In genomic region chr7:139544706-139545625, GRCm38 (mm10) we compare ENCODE assay signal across 11 mouse cellular contexts. TPM values are rescaled to one million over a fixed set of nuclear protein-coding genes. Genes with fewer than 3 reads are reported as not detected.
A peak's percentile ranks its signal among the peaks of the same experiment; 100 is the strongest.
DNase-seq lines count a peak whose midpoint lies in the region; ATAC-seq lines count a peak whose summit lies in the region.
"Had no signal": no experiment of that assay in that cellular context is flagged by ENCODE, and none has a peak within 500 bp of the region (broad histone marks: within the 10 kb centered on the region; RNA-seq: fewer than 3 reads in every experiment).

No protein-coding gene starts in this region.

- peaks cover 5% of the 10 kb centered on the region for H3K36me3 ChIP-seq in heart, embryonic 16.5 days (ENCODE audit: control insufficient read depth, insufficient read depth)
- H3K36me3 ChIP-seq in heart, embryonic 12.5 days: peaks cover 50% of the 10 kb centered on the region
- H3K36me3 ChIP-seq in forebrain, embryonic 13.5 days (ENCODE audit: poor library complexity, severe bottlenecking): no peaks in the 10 kb centered on the region
- no peaks in the 10 kb centered on the region for H3K36me3 ChIP-seq in neural tube, embryonic 14.5 days (ENCODE audit: control insufficient read depth, insufficient read depth, low read length)

- H3K27ac ChIP-seq in heart, embryonic 16.5 days (ENCODE audit: low read length): no peak overlapping the region
- no peak overlapping the region for H3K27ac ChIP-seq in heart, embryonic 12.5 days (ENCODE audit: poor library complexity, severe bottlenecking)
- H3K27ac ChIP-seq in forebrain, embryonic 13.5 days: peak overlapping the region; percentile 60
- peak overlapping the region; percentile 69 for H3K27ac ChIP-seq in neural tube, embryonic 14.5 days (ENCODE audit: low read depth, low read length)
- H3K27ac ChIP-seq: lung, embryonic 15.5 days had no signal

- no peaks in the 10 kb centered on the region for H3K27me3 ChIP-seq in heart, embryonic 16.5 days (ENCODE audit: control insufficient read depth, insufficient read depth, low read length)
- H3K27me3 ChIP-seq in heart, embryonic 12.5 days (replicated peaks): no peaks in the 10 kb centered on the region
- peaks cover 86% of the 10 kb centered on the region for H3K27me3 ChIP-seq in forebrain, embryonic 13.5 days
- H3K27me3 ChIP-seq in neural tube, embryonic 14.5 days (ENCODE audit: control insufficient read depth, insufficient read depth, low read length): peaks cover 51% of the 10 kb centered on the region
- H3K27me3 ChIP-seq: CH12.LX; lung, embryonic 15.5 days had no signal

- DNase-seq in layer of hippocampus, postnatal 36 days: peak; percentile 44 to 54
- DNase-seq in ovary, postnatal 14 days (ENCODE audit: low spot score): no peak
- DNase-seq in adrenal gland, postnatal 25 days: no peak
- DNase-seq in adrenal gland, postnatal 10 days: no peak
- DNase-seq: kidney, adult 8-10 months had no signal

- H3K9ac ChIP-seq in heart, embryonic 16.5 days (ENCODE audit: low read length): no peak overlapping the region
- no peak overlapping the region for H3K9ac ChIP-seq in heart, embryonic 12.5 days
- H3K9ac ChIP-seq in forebrain, embryonic 13.5 days: no peak overlapping the region; the same call in 1 of the 2 replicates
- no peak overlapping the region for H3K9ac ChIP-seq in neural tube, embryonic 14.5 days (replicated peaks; ENCODE audit: low read depth, low read length)
- H3K9ac ChIP-seq: lung, embryonic 15.5 days had no signal

- 0 out of 2 replicates have a peak, but pooled peaks have one; percentile 18 for ATAC-seq in heart, embryonic 16.5 days (replicated peaks; ENCODE audit: extremely low read depth, insufficient read depth, low FRiP score)
- no peak for ATAC-seq in heart, embryonic 12.5 days (ENCODE audit: insufficient number of reproducible peaks, low FRiP score)
- peak; percentile 96 for ATAC-seq in forebrain, embryonic 13.5 days
- ATAC-seq in neural tube, embryonic 14.5 days (ENCODE audit: low read depth): peak; percentile 93

- WGBS in heart, embryonic 16.5 days: 73% methylated on average over 12 of the region's 12 CpGs
- WGBS in heart, embryonic 12.5 days: 71% methylated on average over 12 of the region's 12 CpGs
- 12% methylated on average over 12 of the region's 12 CpGs for WGBS in forebrain, embryonic 13.5 days
- 17% methylated on average over 12 of the region's 12 CpGs for WGBS in neural tube, embryonic 14.5 days

- H3K4me1 ChIP-seq in heart, embryonic 16.5 days (ENCODE audit: control insufficient read depth, insufficient read depth, low read length): peaks cover 3% of the 10 kb centered on the region
- H3K4me1 ChIP-seq in heart, embryonic 12.5 days (replicated peaks): peaks cover 20% of the 10 kb centered on the region
- peaks cover 25% of the 10 kb centered on the region for H3K4me1 ChIP-seq in forebrain, embryonic 13.5 days
- H3K4me1 ChIP-seq in neural tube, embryonic 14.5 days (ENCODE audit: control insufficient read depth, insufficient read depth, low read length): peaks cover 18% of the 10 kb centered on the region
- H3K4me1 ChIP-seq: lung, embryonic 15.5 days had no signal

- H3K4me3 ChIP-seq in heart, embryonic 16.5 days (ENCODE audit: low read length): no peak overlapping the region
- no peak overlapping the region for H3K4me3 ChIP-seq in heart, embryonic 12.5 days
- no peak overlapping the region for H3K4me3 ChIP-seq in forebrain, embryonic 13.5 days
- no peak overlapping the region for H3K4me3 ChIP-seq in neural tube, embryonic 14.5 days (ENCODE audit: low read depth, low read length)
- H3K4me3 ChIP-seq: lung, embryonic 15.5 days had no signal

- H3K9me3 ChIP-seq in heart, embryonic 16.5 days (replicated peaks; ENCODE audit: control insufficient read depth, low read length): no peaks in the 10 kb centered on the region
- H3K9me3 ChIP-seq in heart, embryonic 12.5 days (replicated peaks): no peaks in the 10 kb centered on the region
- no peaks in the 10 kb centered on the region for H3K9me3 ChIP-seq in forebrain, embryonic 13.5 days (replicated peaks)
- no peaks in the 10 kb centered on the region for H3K9me3 ChIP-seq in neural tube, embryonic 14.5 days (ENCODE audit: control insufficient read depth, low read length)
- H3K9me3 ChIP-seq: lung, embryonic 15.5 days had no signal

- H3K4me2 ChIP-seq in heart, embryonic 16.5 days (ENCODE audit: low read depth, low read length): no peak overlapping the region
- H3K4me2 ChIP-seq in heart, embryonic 12.5 days: no peak overlapping the region
- H3K4me2 ChIP-seq in forebrain, embryonic 13.5 days: peak overlapping the region; percentile 31
- H3K4me2 ChIP-seq in neural tube, embryonic 14.5 days (ENCODE audit: low read depth, low read length): 0 out of 2 replicates have a peak overlapping the region, but pooled peaks have one; percentile 0
- H3K4me2 ChIP-seq: lung, embryonic 15.5 days had no signal

RNA-seq across cellular contexts. Expression of gene Nkx6-2, which starts 37.6 kb away (rescaled TPM):
- polyA plus RNA-seq in heart, embryonic 16.5 days (2015; fragmentation: Nextera tagmentation; extraction: Ambion mirVana): 0.36 and 0.55 TPM in 2 replicates
- not detected in 2 replicates for polyA plus RNA-seq in heart, embryonic 12.5 days (2016; fragmentation: Nextera tagmentation; extraction: Ambion mirVana)
- 2.1 and 3.3 TPM in 2 replicates for polyA plus RNA-seq in forebrain, embryonic 13.5 days (2015; fragmentation: Nextera tagmentation; extraction: Ambion mirVana)
- 1 to 10 TPM; 9.2 to 9.9 TPM for total RNA-seq in layer of hippocampus, postnatal 36 days (2021)
- 5.6 and 6.1 TPM in 2 replicates for polyA plus RNA-seq in neural tube, embryonic 14.5 days (2014; fragmentation: Nextera tagmentation; extraction: Ambion mirVana)
- not detected in 2 replicates for total RNA-seq in adrenal gland, postnatal 25 days (2021)
- not detected for total RNA-seq in adrenal gland, postnatal 10 days (2021)
- total RNA-seq: CH12.LX had no signal

Comparison
In these comparisons a context has a peak if more than half of its experiments do, and no peak if none do; other contexts are left out.
1. H3K27ac ChIP-seq: peak in forebrain, embryonic 13.5 days (single experiment) and neural tube, embryonic 14.5 days (single experiment); none in heart, embryonic 16.5 days (single experiment) and heart, embryonic 12.5 days (single experiment).
2. H3K4me2 ChIP-seq: peak in forebrain, embryonic 13.5 days (single experiment) and neural tube, embryonic 14.5 days (single experiment); none in heart, embryonic 16.5 days (single experiment) and heart, embryonic 12.5 days (single experiment).
3. DNase-seq: peak in layer of hippocampus, postnatal 36 days (2 of 2); none in ovary, postnatal 14 days (single experiment), adrenal gland, postnatal 25 days (single experiment) and adrenal gland, postnatal 10 days (single experiment).